ENCODE assay signal across 27 mouse cellular contexts in the genomic region with DNA sequence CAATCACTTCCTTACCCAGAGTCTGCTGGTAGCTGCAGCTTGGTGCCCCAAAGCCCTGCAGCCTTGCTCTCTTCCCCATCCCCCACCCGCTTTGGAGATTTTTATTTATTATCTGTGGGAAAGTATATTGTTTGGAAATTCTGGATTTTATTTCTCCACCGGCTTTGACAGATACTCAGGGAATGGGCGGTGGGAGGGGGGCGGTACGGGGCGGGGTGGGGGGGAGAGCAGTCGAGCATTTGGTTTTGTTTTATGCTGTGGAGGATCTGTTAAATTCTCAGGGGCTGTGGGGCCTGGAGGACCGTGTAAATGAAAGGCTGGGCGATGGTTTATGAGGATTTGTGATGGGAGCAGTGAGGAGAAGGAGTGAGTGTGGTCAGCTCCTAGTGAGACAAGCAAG.
DNase-seq lines count a peak whose midpoint lies in the region; ATAC-seq lines count a peak whose summit lies in the region.
"Had no signal": no experiment of that assay in that cellular context is flagged by ENCODE, and none has a peak within 500 bp of the region (broad histone marks: within the 10 kb centered on the region; RNA-seq: fewer than 3 reads in every experiment).

No protein-coding gene starts in this region.

- peak; percentile 51 for ATAC-seq in lung, embryonic 16.5 days (ENCODE audit: low read depth)
- ATAC-seq in limb, embryonic 12.5 days (ENCODE audit: insufficient number of reproducible peaks, insufficient read depth, low FRiP score, low TSS enrichment, low read depth): no peak
- peak; percentile 35; the same call in 1 of the 2 replicates for ATAC-seq in limb, embryonic 15.5 days (ENCODE audit: insufficient number of reproducible peaks, low FRiP score, low TSS enrichment, low read depth)
- ATAC-seq: CD4-positive, CD25-positive, alpha-beta regulatory T cell, adult 4 months; forebrain, embryonic 14.5 days; forebrain, postnatal 0 days; hindbrain, embryonic 16.5 days had no signal

- H3K27me3 ChIP-seq in lung, embryonic 16.5 days (ENCODE audit: control insufficient read depth, insufficient read depth, low read depth, low read length): no peaks in the 10 kb centered on the region
- peaks cover 16% of the 10 kb centered on the region for H3K27me3 ChIP-seq in limb, embryonic 10.5 days (ENCODE audit: low read depth, poor library complexity, severe bottlenecking)
- peaks cover 30% of the 10 kb centered on the region for H3K27me3 ChIP-seq in limb, embryonic 12.5 days
- peaks cover 6% of the 10 kb centered on the region for H3K27me3 ChIP-seq in limb, embryonic 15.5 days

- WGBS in lung, embryonic 16.5 days: 25% methylated on average over 9 of the region's 9 CpGs
- 32% methylated on average over 9 of the region's 9 CpGs for WGBS in limb, embryonic 10.5 days
- WGBS in limb, embryonic 12.5 days: 15% methylated on average over 9 of the region's 9 CpGs
- WGBS in limb, embryonic 15.5 days: 14% methylated on average over 9 of the region's 9 CpGs

- DNase-seq in lung, postnatal 25 days (ENCODE audit: low spot score): no peak
- no peak for DNase-seq in limb, embryonic 10.5 days (ENCODE audit: low spot score)
- DNase-seq in liver: no peak
- no peak for DNase-seq in c-Kit-positive CD71-positive TER-119-positive erythroid progenitor cells, embryonic 14.5 days (ENCODE audit: low spot score)
- DNase-seq: adrenal gland, adult 2 months; adrenal gland, postnatal 14 days; cerebellum, adult 11-12 months; cerebellum, adult 9-10 months; cerebellum, postnatal 25 days; forebrain, postnatal 0 days; gastrocnemius, adult 2 months; gastrocnemius, postnatal 14 days; heart, adult 18-20 months; heart, postnatal 10 days; heart, postnatal 36 days had no signal

- peak overlapping the region; percentile 46 for H3K27ac ChIP-seq in lung, embryonic 16.5 days (ENCODE audit: low read length)
- 0 out of 2 replicates have a peak overlapping the region, but pooled peaks have one; percentile 42 for H3K27ac ChIP-seq in limb, embryonic 10.5 days
- 0 out of 2 replicates have a peak overlapping the region, but pooled peaks have one; percentile 17 for H3K27ac ChIP-seq in limb, embryonic 12.5 days
- H3K27ac ChIP-seq in limb, embryonic 15.5 days: no peak overlapping the region
- H3K27ac ChIP-seq: embryonic facial prominence, embryonic 12.5 days; embryonic facial prominence, embryonic 15.5 days; gastrocnemius, adult 2 months; heart, embryonic 15.5 days; hindbrain, embryonic 10.5 days; hindbrain, embryonic 13.5 days had no signal

- H3K4me3 ChIP-seq in lung, embryonic 16.5 days (ENCODE audit: low read length): no peak overlapping the region
- no peak overlapping the region for H3K4me3 ChIP-seq in limb, embryonic 10.5 days
- H3K4me3 ChIP-seq in limb, embryonic 12.5 days (replicated peaks): no peak overlapping the region
- no peak overlapping the region for H3K4me3 ChIP-seq in limb, embryonic 15.5 days
- H3K4me3 ChIP-seq: embryonic facial prominence, embryonic 12.5 days; embryonic facial prominence, embryonic 15.5 days; gastrocnemius, adult 2 months; heart, embryonic 12.5 days; heart, embryonic 15.5 days; hindbrain, embryonic 10.5 days; hindbrain, embryonic 13.5 days had no signal

- H3K36me3 ChIP-seq in lung, embryonic 16.5 days (ENCODE audit: control insufficient read depth, insufficient read depth, low read length): no peaks in the 10 kb centered on the region
- H3K36me3 ChIP-seq in limb, embryonic 10.5 days: no peaks in the 10 kb centered on the region
- no peaks in the 10 kb centered on the region for H3K36me3 ChIP-seq in limb, embryonic 12.5 days
- no peaks in the 10 kb centered on the region for H3K36me3 ChIP-seq in limb, embryonic 15.5 days
- H3K36me3 ChIP-seq: embryonic facial prominence, embryonic 12.5 days; embryonic facial prominence, embryonic 15.5 days; heart, embryonic 12.5 days; heart, embryonic 15.5 days; hindbrain, embryonic 10.5 days; hindbrain, embryonic 13.5 days had no signal

- H3K4me2 ChIP-seq in lung, embryonic 16.5 days (ENCODE audit: low read depth, low read length): no peak overlapping the region
- peak overlapping the region; percentile 31 for H3K4me2 ChIP-seq in limb, embryonic 12.5 days
- no peak overlapping the region for H3K4me2 ChIP-seq in limb, embryonic 15.5 days
- H3K4me2 ChIP-seq: embryonic facial prominence, embryonic 12.5 days; embryonic facial prominence, embryonic 15.5 days; heart, embryonic 12.5 days; heart, embryonic 15.5 days; hindbrain, embryonic 13.5 days had no signal

- 0 out of 2 replicates have a peak, but pooled peaks cover 2% of the 10 kb centered on the region for H3K9me3 ChIP-seq in lung, embryonic 16.5 days (ENCODE audit: control insufficient read depth, low read length)
- no peaks in the 10 kb centered on the region for H3K9me3 ChIP-seq in limb, embryonic 10.5 days (replicated peaks)
- peaks cover 7% of the 10 kb centered on the region; the same call in 1 of the 2 replicates for H3K9me3 ChIP-seq in limb, embryonic 12.5 days
- H3K9me3 ChIP-seq in limb, embryonic 15.5 days: no peaks in the 10 kb centered on the region
- H3K9me3 ChIP-seq: embryonic facial prominence, embryonic 12.5 days; embryonic facial prominence, embryonic 15.5 days; heart, embryonic 15.5 days; hindbrain, embryonic 10.5 days had no signal

- H3K4me1 ChIP-seq in lung, embryonic 16.5 days (replicated peaks; ENCODE audit: control insufficient read depth, insufficient read depth, low read length): peaks cover 3% of the 10 kb centered on the region; the same call in 1 of the 2 replicates
- H3K4me1 ChIP-seq in limb, embryonic 10.5 days: peaks cover 17% of the 10 kb centered on the region
- peaks cover 7% of the 10 kb centered on the region for H3K4me1 ChIP-seq in limb, embryonic 12.5 days (replicated peaks)
- peaks cover 8% of the 10 kb centered on the region; the same call in 1 of the 2 replicates for H3K4me1 ChIP-seq in limb, embryonic 15.5 days
- H3K4me1 ChIP-seq: embryonic facial prominence, embryonic 15.5 days; heart, embryonic 12.5 days; heart, embryonic 15.5 days; hindbrain, embryonic 10.5 days; hindbrain, embryonic 13.5 days had no signal

- H3K9ac ChIP-seq in lung, embryonic 16.5 days (ENCODE audit: low read length): no peak overlapping the region; the same call in 1 of the 2 replicates
- H3K9ac ChIP-seq in limb, embryonic 12.5 days (replicated peaks): no peak overlapping the region
- no peak overlapping the region for H3K9ac ChIP-seq in limb, embryonic 15.5 days
- H3K9ac ChIP-seq: embryonic facial prominence, embryonic 12.5 days; embryonic facial prominence, embryonic 15.5 days; forebrain, postnatal 0 days; heart, embryonic 12.5 days; heart, embryonic 15.5 days; hindbrain, embryonic 13.5 days had no signal
